Mouse (Mus musculus) bone marrow, adult 2 months (tissue): Measurements from ENCODE around the gene S100a6.

Experiments used
- CTCF ChIP-seq: fragments of 200-500 bp; IDR thresholded peaks from 2 replicates; pipeline ENCODE4 v1.5.1; 2011; ENCODE audit warnings: low read length, control low read depth; ENCODE audit not compliant: control insufficient read depth, insufficient read depth
- POLR2A ChIP-seq: fragments of 200-500 bp; IDR thresholded peaks from 2 replicates; pipeline ENCODE4 v1.6.1; 2011; ENCODE audit warnings: low read depth, mild to moderate bottlenecking, control low read depth, low read length, borderline replicate concordance; ENCODE audit not compliant: control insufficient read depth

DNA sequence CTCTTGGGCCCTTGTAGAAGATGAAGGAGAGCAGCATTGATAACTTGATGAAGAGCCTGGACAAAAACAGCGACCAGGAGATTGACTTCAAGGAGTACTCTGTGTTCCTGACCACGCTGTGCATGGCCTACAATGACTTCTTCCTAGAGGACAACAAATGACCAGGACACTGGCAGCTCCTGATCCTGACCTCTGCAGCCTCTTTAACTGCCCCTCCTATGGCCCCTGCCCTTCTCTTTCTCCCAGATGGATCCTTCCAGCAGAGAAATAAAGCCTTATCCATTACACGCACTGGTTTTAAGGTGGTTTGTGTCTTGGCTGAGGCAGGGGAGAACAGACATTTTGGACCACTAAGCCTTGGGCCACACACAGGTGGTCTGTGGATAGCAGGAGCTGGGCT lies 1.2 kb upstream of the S100a6 start:
- TF ChIP-seq POLR2A: no peak
- TF ChIP-seq CTCF: no peak
